24 mouse cellular contexts compared by ENCODE assay signal in the genomic region with DNA sequence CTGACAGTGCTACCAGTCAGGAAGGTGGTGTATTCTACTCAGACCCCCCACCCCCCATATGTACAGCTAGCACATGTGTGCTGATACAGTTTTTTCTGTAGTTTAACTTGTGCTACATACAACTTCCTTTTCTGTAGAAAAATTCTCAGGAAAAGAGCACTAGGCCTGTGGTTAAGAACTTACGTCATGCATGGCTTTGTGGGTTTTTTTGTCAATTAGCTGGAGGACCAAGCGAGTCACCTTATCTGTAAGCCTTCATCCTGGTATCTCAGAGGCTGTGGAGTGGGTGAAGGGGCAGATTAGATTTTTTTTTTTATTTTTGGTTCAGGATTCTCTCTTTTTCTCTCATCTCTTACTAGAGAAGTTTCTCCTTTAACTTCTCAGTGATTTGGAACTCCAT. TPM values are rescaled to one million over a fixed set of nuclear protein-coding genes. Genes with fewer than 3 reads are reported as not detected.
A peak's percentile ranks its signal among the peaks of the same experiment; 100 is the strongest.
DNase-seq lines count a peak whose midpoint lies in the region; ATAC-seq and TF ChIP-seq lines count a peak whose summit lies in the region.
"Had no signal": no experiment of that assay in that cellular context is flagged by ENCODE, and none has a peak within 500 bp of the region (broad histone marks: within the 10 kb centered on the region; RNA-seq: fewer than 3 reads in every experiment).

No protein-coding gene starts in this region.

- H3K4me2 ChIP-seq in CH12.LX (ENCODE audit: insufficient read depth, low read depth, poor library complexity, severe bottlenecking), result no peak overlapping the region
- H3K4me2 ChIP-seq in myocyte (ENCODE audit: low read depth), result peak overlapping the region; percentile 73
- H3K4me2 ChIP-seq: embryonic facial prominence, embryonic 13.5 days; hindbrain, embryonic 15.5 days; liver, embryonic 12.5 days; lung, embryonic 15.5 days; neural tube, embryonic 13.5 days had no signal

- in situ Hi-C loops in CH12.LX (cut with MboI; ENCODE audit: low pct_ligation_motif_present, low pct_unique_long_range_greater_than_20kb, low sequenced_read_pairs), result no loop called here

- dilution Hi-C loops in CH12.LX (cut with MboI; ENCODE audit: extremely low pct_ligation_motif_present, extremely low pct_unique_long_range_greater_than_20kb, low sequenced_read_pairs), result no loop called here

- no peak for TF ChIP-seq CTCF in CH12.LX (conservative IDR thresholded peaks at IDR 0.05 in 1 of 2, IDR thresholded peaks at IDR 0.05 in 1 of 2; ENCODE audit: low read depth in 2 of 2, low read length in 2 of 2)

- no peak overlapping the region for H3K9ac ChIP-seq in CH12.LX (ENCODE audit: insufficient read depth, low read depth)
- H3K9ac ChIP-seq: embryonic facial prominence, embryonic 13.5 days; hindbrain, embryonic 15.5 days; liver, embryonic 12.5 days; lung, embryonic 15.5 days; neural tube, embryonic 13.5 days had no signal

- H3K36me3 ChIP-seq in CH12.LX (replicated peaks in 1 of 2; ENCODE audit: control insufficient read depth in 1 of 2, insufficient read depth in 1 of 2, low read length in 1 of 2) (peaks cover 0 to 2% of the 10 kb centered on the region in 2 experiments), myocyte (ENCODE audit: control insufficient read depth, insufficient read depth) (no peaks in the 10 kb centered on the region)
- H3K36me3 ChIP-seq: embryonic facial prominence, embryonic 13.5 days; forebrain, embryonic 10.5 days; hindbrain, embryonic 15.5 days; limb, embryonic 10.5 days; liver, embryonic 12.5 days; lung, embryonic 15.5 days; neural tube, embryonic 13.5 days had no signal

- TF ChIP-seq EP300 in CH12.LX (IDR thresholded peaks at IDR 0.05; ENCODE audit: low read length), result peak; percentile 49; the same call in 1 of the 2 replicates

- no peak for TF ChIP-seq POLR2A in CH12.LX (IDR thresholded peaks at IDR 0.05; ENCODE audit: low read depth, low read length)
- TF ChIP-seq POLR2A in myocyte (IDR thresholded peaks at IDR 0.05; ENCODE audit: insufficient read length, low read depth), result no peak

- peak; percentile 46 for ATAC-seq in granulocyte monocyte progenitor cell, adult 5-6 weeks (replicated peaks; ENCODE audit: poor library complexity, severe bottlenecking)
- ATAC-seq: liver, embryonic 12.5 days; midbrain, embryonic 16.5 days had no signal

- no peak overlapping the region for H3K4me3 ChIP-seq in CH12.LX (replicated peaks in 1 of 3; ENCODE audit: low read depth in 2 of 3, low read length in 2 of 3, poor library complexity in 1 of 3)
- H3K4me3 ChIP-seq in myocyte, result no peak overlapping the region
- H3K4me3 ChIP-seq: embryonic facial prominence, embryonic 13.5 days; forebrain, embryonic 10.5 days; hindbrain, embryonic 15.5 days; limb, embryonic 10.5 days; liver, embryonic 12.5 days; lung, embryonic 15.5 days; neural tube, embryonic 13.5 days had no signal

- H3K27ac ChIP-seq in CH12.LX (ENCODE audit: insufficient read depth, low read depth), result no peak overlapping the region
- H3K27ac ChIP-seq: embryonic facial prominence, embryonic 13.5 days; forebrain, embryonic 10.5 days; hindbrain, embryonic 15.5 days; limb, embryonic 10.5 days; liver, embryonic 12.5 days; lung, embryonic 15.5 days; neural tube, embryonic 13.5 days; stomach, postnatal 0 days had no signal

- H3K27me3 ChIP-seq in CH12.LX (replicated peaks) (no peaks in the 10 kb centered on the region), myocyte (ENCODE audit: control insufficient read depth, insufficient read depth, insufficient read length) (no peaks in the 10 kb centered on the region)

- peaks cover 12 to 51% of the 10 kb centered on the region in 2 experiments for H3K4me1 ChIP-seq in CH12.LX (ENCODE audit: control insufficient read depth in 1 of 2, insufficient read depth in 2 of 2)
- H3K4me1 ChIP-seq: hindbrain, embryonic 15.5 days; lung, embryonic 15.5 days had no signal

- H3ac ChIP-seq in myocyte (ENCODE audit: control insufficient read depth, insufficient read length), result no peak overlapping the region

- no peak for TF ChIP-seq RAD21 in CH12.LX (IDR thresholded peaks at IDR 0.05; ENCODE audit: low read depth, low read length)

- DNase-seq in 3T3-L1 (ENCODE audit: low read depth, low spot score) (peak; percentile 68), CH12.LX (ENCODE audit: extremely low read depth) (peak; percentile 56)
- no peak for DNase-seq in gastrocnemius, postnatal 4 days (ENCODE audit: low spot score in 2 of 2)
- no peak for DNase-seq in testis, postnatal 14 days (ENCODE audit: low spot score)
- no peak for DNase-seq in thymus, postnatal 0 days (ENCODE audit: low spot score)
- DNase-seq: adrenal gland, postnatal 25 days; cerebellum, adult 18-20 months; cerebellum, postnatal 36 days; kidney, adult 18-20 months; kidney, postnatal 4 days; layer of hippocampus, postnatal 36 days; right cerebral cortex, postnatal 25 days; thymus, postnatal 25 days had no signal

- H3K9me3 ChIP-seq in CH12.LX (replicated peaks; ENCODE audit: low read length), result peaks cover 23% of the 10 kb centered on the region
- H3K9me3 ChIP-seq: embryonic facial prominence, embryonic 13.5 days; forebrain, embryonic 10.5 days; hindbrain, embryonic 15.5 days; limb, embryonic 10.5 days; liver, embryonic 12.5 days; lung, embryonic 15.5 days; neural tube, embryonic 13.5 days had no signal

- no peaks in the 10 kb centered on the region for H3K79me2 ChIP-seq in CH12.LX (replicated peaks; ENCODE audit: control insufficient read depth, extremely low read depth, insufficient read depth, poor library complexity, severe bottlenecking)
- peaks cover 32% of the 10 kb centered on the region for H3K79me2 ChIP-seq in myocyte (ENCODE audit: control insufficient read depth, insufficient read depth)

TF ChIP-seq in CH12.LX, 34 proteins besides CTCF, POLR2A, EP300 and RAD21:
- peak; percentile 41; the same call in 1 of the 2 replicates for TF ChIP-seq ETS1 (conservative IDR thresholded peaks at IDR 0.05; ENCODE audit: low read depth, low read length)
- TF ChIP-seq E2F4 (IDR thresholded peaks at IDR 0.05; ENCODE audit: insufficient replicate concordance, low read depth, low read length), result no peak
- TF ChIP-seq MAZ (IDR thresholded peaks at IDR 0.05; ENCODE audit: low read depth, low read length), result no peak
- TF ChIP-seq JUN (IDR thresholded peaks at IDR 0.05; ENCODE audit: insufficient read depth, low read depth, low read length), result 0 out of 2 replicates have a peak, but pooled peaks have one; percentile 15
- TF ChIP-seq BHLHE40 (IDR thresholded peaks at IDR 0.05; ENCODE audit: low read depth, low read length), result 0 out of 2 replicates have a peak, but pooled peaks have one; percentile 46
- 0 out of 2 replicates have a peak, but pooled peaks have one; percentile 15 for TF ChIP-seq CHD2 (IDR thresholded peaks at IDR 0.05; ENCODE audit: low read length)
- 0 out of 2 replicates have a peak, but pooled peaks have one; percentile 35 for TF ChIP-seq MEF2A (IDR thresholded peaks at IDR 0.05; ENCODE audit: borderline replicate concordance, low read depth, low read length)
- no peak for TF ChIP-seq MAX (IDR thresholded peaks at IDR 0.05; ENCODE audit: low read length)
- no peak for TF ChIP-seq ZMIZ1 (IDR thresholded peaks at IDR 0.05; ENCODE audit: low read depth, low read length)
- peak; percentile 69 for TF ChIP-seq ZNF384 (IDR thresholded peaks at IDR 0.05; ENCODE audit: low read depth, low read length)

TF ChIP-seq in myocyte, 11 proteins besides CTCF, POLR2A, EP300 and RAD21:
- TF ChIP-seq POLR2AphosphoS2 (IDR thresholded peaks at IDR 0.05; ENCODE audit: insufficient read length, low read depth), result no peak
- TF ChIP-seq CEBPB (IDR thresholded peaks at IDR 0.05; ENCODE audit: insufficient read depth, poor library complexity, severe bottlenecking), result peak; percentile 55; the same call in 1 of the 2 replicates
- no peak for TF ChIP-seq SRF (IDR thresholded peaks at IDR 0.05; ENCODE audit: control insufficient read depth, insufficient read length, low read depth)
- no peak for TF ChIP-seq TCF12 (IDR thresholded peaks at IDR 0.05; ENCODE audit: insufficient read depth, poor library complexity, severe bottlenecking)

RNA-seq across cellular contexts. Expression of gene Itgb3, which starts 6.3 kb away (rescaled TPM):
- total RNA-seq in CH12.LX (2012; rRNA removed), result 1.8 and 3.0 TPM in 2 replicates
- total RNA-seq in CH12.LX (2014; rRNA removed), result 2.9 and 3.2 TPM in 2 replicates
- polyA plus RNA-seq in CH12.LX (2012; ENCODE audit: insufficient read length, low read depth), result 9.5 and 11.0 TPM in 2 replicates
- total RNA-seq in granulocyte monocyte progenitor cell, adult 5-6 weeks (2014; fragmentation: Nextera tagmentation), result 1.9 and 3.9 TPM in 2 replicates
- total RNA-seq in granulocyte monocyte progenitor cell, adult 5-6 weeks (2017), result 5.5 and 7.2 TPM in 2 replicates
- polyA plus RNA-seq in myocyte (2012; fragmentation: generic; extraction: Trizol), result 25.0 TPM
- total RNA-seq in gastrocnemius, postnatal 4 days (2021), result 10 to 100 TPM; 16.0 to 16.2 TPM
- 2.8 TPM in 2 replicates for polyA plus RNA-seq in thymus, postnatal 0 days (2015; fragmentation: Nextera tagmentation; extraction: Ambion mirVana)

Comparison
In these comparisons a context has a peak if more than half of its experiments do, and no peak if none do; other contexts are left out.
1. DNase-seq: peak in 3T3-L1 (single experiment) and CH12.LX (single experiment); none in gastrocnemius, postnatal 4 days (0 of 2), testis, postnatal 14 days (single experiment) and thymus, postnatal 0 days (single experiment).